Mouse (Mus musculus) effector memory CD4-positive, alpha-beta T cell, adult 7 months (primary cell): ENCODE measurements around the gene Pkn3. TPM values are rescaled to one million over a fixed set of nuclear protein-coding genes. Genes with fewer than 3 reads are reported as not detected.

Source experiments
- polyA plus RNA-seq: library from polyadenylated mRNA; unstranded; fragments of 100-300 nt; shearing (Covaris generic); gene quantifications from one replicate; pipeline ENCODE4 v1.2.1, GENCODE M21; 2017

Pkn3 gene
- 1.1 TPM for polyA plus RNA-seq

DNA sequence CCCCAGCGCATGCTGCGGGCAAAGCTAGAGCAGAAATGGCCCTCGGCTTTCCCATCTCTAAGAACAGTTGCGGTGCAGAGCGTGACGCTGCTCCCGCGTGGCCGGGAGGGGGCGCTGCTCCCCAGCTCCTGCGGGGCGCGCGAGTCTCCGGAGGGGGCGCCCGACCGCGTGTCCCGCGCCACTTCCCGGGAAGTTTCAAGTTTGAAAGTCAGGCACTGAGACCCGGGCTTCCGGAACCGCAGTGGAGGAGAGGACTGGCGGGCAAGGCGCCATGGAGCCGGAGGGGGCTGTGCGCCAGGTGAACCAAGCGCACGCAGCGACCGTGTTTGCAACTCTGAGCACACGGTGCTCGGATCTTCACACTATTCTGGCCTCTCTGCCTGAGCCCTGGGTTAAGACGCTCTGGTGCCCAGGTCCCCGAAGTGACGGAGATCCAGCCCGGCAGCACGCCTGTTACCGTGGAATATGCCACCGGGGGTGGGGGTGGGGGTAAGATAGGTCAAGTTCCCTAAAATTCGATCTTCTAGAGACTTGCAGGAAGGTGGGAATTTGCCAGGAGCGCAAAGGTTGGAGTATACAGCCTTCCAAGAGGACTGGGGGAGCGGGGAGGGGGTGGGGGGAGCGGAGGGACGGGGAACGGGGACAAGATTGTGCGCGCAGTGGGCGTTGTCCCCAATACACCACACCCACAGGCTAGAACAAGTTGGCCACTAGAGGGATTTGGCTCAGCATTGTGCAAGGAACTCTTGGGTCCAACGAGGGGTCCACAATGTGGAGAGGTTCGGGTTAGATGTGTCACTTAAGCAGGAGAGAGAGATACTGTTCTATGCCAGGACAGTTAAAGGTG is at the start of gene Pkn3:
Gene Pkn3 (plus strand): TSS at position 183 of the 847 bp plus-strand sequence.

DNA sequence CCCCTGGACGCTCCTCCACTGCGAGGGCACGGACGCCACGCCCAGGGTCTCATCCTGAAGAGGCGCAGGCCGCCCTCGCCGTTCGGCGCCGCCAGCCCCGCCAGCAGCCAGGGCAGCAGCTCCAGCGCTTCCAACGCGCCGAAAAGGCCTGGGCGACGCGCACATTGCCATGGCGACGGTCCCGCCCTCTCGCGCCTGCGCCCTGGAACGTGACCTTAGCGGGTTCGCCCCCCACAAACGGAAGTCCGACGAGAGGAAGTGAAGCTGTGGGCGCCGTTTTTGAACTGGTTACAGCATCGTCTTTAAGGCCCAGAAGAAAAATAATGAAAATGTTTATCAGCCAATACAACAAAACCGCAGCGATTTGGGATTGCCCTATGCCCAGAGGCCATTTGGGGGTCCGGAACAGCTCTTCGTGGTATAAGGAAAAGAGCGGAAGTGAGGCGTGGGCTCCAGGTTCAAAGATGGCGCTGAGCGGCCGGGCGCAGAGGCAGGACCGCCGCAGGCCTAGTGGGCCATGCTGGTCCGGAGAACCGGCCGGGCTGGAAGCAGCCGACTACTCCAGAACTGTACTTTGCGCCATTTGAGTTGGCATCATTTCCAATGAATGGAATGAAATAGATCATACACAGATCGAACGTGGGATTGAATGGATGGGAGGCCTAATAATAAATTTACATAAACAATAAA is 28.6 kb upstream of the Pkn3 start, which contains the start of gene Wdr34:
Gene Wdr34 (minus strand): TSS at position 183 of the 690 bp plus-strand sequence.

DNA sequence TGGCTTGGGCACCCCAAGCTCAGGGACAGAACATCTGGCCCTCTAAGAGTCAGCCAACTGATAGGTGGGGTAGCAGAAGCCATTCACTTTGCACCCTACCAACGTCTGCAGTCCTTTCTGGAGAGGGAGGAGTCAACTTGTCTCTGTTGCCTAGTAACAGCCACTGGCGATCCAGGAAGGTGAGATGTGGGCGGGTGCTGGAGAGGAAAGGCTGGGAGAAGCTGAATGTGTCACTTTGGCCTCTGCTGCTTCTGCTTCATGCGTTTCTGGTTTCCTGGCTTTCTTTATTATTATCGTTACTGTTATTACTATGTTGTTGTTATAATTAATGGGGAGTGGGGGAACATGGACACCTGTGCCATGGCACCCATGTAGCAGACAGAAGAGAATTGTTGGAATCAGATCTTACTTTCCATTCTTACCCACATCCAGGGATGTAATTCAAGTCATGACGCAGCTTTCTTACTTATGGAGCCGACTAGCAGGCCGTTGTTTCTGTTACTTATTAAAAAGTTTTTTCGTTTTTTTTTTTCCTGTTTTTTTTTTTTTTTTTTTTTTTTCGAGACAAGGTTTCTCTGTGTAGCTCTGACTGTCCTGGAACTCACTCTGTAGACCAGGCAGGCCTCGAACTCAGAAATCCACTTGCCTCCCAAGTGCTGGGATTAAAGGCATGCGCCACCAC is 20.1 kb upstream of the Pkn3 start, which contains the start of gene Set:
Gene Set (plus strand): TSS at position 156 of the 682 bp plus-strand sequence.

DNA sequence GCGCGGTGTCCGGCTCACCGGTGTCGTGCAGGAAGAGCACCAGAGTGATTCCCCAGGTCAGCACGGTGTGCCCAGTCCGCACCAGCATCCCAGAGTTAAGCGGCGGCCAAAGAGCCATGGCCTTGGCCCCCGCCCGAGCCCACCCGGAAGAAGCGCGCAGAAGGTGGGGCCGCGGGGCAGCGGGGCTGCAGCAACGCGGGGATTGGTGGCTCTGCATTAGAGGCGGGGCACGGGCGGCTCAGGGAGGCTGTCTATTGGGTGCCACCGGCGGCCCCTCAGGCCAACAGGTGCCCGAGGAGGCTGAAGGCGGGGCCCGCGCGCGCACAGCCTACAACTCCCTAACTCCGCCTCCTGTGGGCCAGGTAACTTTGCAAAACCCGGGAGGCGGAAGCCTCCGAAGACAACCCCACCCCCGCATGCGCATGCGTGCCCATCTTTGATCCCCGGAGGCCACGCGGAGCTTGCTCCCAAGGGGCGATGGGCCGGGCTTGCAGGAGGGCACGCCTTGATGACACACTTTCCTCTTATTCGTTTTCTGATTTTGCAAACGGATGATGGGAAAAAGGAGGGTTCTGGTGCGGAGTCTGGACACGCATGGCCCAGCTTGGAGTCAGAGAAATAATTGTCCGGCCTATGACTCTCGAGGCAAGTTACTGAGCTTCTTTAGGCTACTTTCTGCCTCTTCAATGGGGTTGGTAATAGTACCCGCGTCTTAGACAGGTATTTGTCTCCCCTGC is 16.2 kb downstream of the Pkn3 start, which contains the start of gene Zdhhc12:
Gene Zdhhc12 (minus strand): TSS at position 178 of the 737 bp plus-strand sequence.

DNA sequence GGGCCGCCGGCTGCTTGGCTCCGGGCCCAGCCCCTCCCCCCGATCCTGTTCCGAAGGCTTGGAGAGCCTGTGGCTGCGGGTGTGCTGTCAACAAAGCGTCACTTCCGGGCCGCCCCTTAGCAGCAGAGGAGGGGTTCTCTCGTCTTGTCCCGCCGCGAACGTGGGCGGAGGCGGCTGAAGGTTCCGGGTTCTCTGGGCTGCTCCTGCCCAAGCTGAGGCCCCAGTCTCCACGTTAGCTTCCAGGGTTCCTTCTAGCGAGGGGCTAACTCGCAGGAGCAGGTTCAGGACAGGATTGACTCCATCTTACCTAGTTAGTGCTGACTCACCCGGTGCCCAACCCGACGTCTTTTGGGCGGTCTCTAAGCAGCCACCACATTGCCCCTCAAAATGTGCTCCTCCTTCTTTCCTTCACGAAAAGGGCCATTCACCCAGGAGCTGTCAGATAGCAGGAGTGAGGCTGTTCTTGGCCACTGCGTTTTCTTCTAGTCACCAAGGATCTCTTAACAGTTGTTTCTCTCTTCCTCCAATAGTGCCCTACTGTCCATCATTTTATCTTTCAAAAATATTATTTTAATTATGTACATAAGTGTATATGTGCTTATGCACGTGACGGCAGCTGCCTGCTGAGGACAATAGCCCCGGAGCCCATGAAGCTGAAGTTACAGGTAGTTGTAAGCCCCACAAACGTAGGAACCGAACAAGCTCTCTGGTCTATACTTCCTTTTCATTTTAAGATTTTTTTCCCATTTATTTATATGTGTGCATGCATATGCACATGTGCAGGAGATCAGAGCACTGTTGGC is 47.2 kb downstream of the Pkn3 start, which contains the start of gene Zer1:
Gene Zer1 (minus strand): TSS at position 114 of the 803 bp plus-strand sequence.

DNA sequence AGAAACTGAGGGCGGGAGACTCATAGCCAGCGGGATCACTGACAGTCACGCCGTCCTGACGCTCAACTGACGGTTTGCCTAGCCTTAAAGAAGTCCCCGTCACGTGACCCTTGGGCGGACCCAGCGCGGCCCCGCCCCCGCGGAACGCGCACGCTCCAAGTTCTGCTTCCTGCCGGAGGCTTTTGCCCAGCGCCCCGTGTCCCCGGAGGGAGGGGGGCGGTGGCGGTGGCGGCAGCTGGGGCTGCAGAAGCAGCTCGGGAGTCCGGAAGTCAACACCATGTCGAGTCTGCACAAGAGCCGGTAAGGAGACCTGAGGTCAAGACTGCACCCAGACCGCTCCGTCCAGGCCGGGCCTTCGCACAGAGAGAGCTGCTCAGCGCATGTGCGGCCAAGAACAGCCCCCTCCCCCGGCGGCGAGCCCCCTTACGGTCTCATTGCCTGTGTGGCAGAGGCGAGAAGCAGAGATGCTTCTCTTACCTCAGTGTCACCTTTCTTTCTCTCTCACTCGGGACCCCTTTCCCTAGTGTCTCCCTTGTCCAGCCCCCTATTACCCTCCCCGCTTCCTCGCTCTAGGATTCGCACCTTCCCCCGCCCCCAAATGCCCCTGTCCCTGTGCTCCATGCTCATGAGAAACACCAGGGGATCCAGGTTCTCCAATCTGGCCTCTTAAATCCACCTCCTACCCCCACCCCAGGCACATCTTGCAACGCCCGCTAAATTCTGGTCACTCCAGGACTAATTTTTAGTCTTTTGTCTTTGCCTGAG is 56.3 kb downstream of the Pkn3 start, which contains the start of gene Tbc1d13:
Gene Tbc1d13 (plus strand): TSS at position 134 of the 765 bp plus-strand sequence.

Other genes with a start within 250 kb of the Pkn3 start
- 2.4 TPM for gene Cercam, start 208.5 kb upstream of the Pkn3 start, polyA plus RNA-seq
- gene Odf2, start 188.5 kb upstream of the Pkn3 start, polyA plus RNA-seq = 63.6 TPM
- gene Gle1, start 142.3 kb upstream of the Pkn3 start, polyA plus RNA-seq = 53.7 TPM
- gene Sptan1, start 112.1 kb upstream of the Pkn3 start, polyA plus RNA-seq = 87.7 TPM
- 2.3 TPM for gene Wdr34, start 28.8 kb upstream of the Pkn3 start, polyA plus RNA-seq
- 287 TPM for gene Set, start 20.3 kb upstream of the Pkn3 start, polyA plus RNA-seq
- 9.4 TPM for gene Zdhhc12, start 16.0 kb downstream of the Pkn3 start, polyA plus RNA-seq
- 21.4 TPM for gene Zer1, start 46.9 kb downstream of the Pkn3 start, polyA plus RNA-seq
- gene Tbc1d13, start 56.1 kb downstream of the Pkn3 start, polyA plus RNA-seq = 5.4 TPM
- 23.6 TPM for gene Endog, start 93.8 kb downstream of the Pkn3 start, polyA plus RNA-seq
- 28.2 TPM for gene Spout1, start 100.8 kb downstream of the Pkn3 start, polyA plus RNA-seq
- gene Kyat1, start 128.2 kb downstream of the Pkn3 start, polyA plus RNA-seq = 7.8 TPM
- 3.4 TPM for gene Lrrc8a, start 160.0 kb downstream of the Pkn3 start, polyA plus RNA-seq
- 1.6 TPM for gene Gm28035, start 162.9 kb downstream of the Pkn3 start, polyA plus RNA-seq
- 1.5 TPM for gene Phyhd1, start 188.5 kb downstream of the Pkn3 start, polyA plus RNA-seq
- gene Gm28038, start 203.4 kb downstream of the Pkn3 start, polyA plus RNA-seq = not detected
- 6.4 TPM for gene Dolk, start 208.7 kb downstream of the Pkn3 start, polyA plus RNA-seq
- 16.6 TPM for gene Nup188, start 208.7 kb downstream of the Pkn3 start, polyA plus RNA-seq